Mouse (Mus musculus): ENCODE results near the gene Olfr1212. TPM values are rescaled to one million over a fixed set of nuclear protein-coding genes. Genes with fewer than 3 reads are reported as not detected.

The Olfr1212 gene
- not detected in 2 replicates for polyA plus RNA-seq (2015; fragmentation: Nextera tagmentation; extraction: Ambion mirVana)

DNA sequence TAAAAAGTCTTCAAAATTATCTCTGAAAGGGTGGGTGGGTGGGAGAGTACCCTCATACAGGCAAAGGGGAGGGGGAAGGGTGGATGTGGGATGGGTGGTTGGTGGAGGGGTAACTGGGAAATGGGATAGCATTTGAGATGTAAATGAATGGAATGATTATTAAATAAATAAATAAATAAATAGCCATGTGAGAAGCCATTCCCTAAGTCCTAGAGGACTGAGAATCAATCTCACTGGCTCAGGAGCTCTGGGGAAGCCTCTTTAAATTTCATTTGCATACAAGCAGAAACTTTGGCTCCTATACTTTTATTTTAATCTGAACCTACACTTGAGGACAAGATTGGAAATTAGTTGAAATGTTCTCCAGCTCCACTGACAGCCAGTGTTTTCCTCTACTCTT lies at the start of gene Olfr1212:
Olfr1212 (plus strand) TSS at position 301 of the 400 bp plus-strand sequence.
- H3K9ac ChIP-seq: no peak within 1 kb of the TSS
- no peaks in the 10 kb centered on the region for H3K36me3 ChIP-seq
- no peaks in the 10 kb centered on the region for H3K9me3 ChIP-seq
- no peak within 1 kb of the TSS for H3K4me2 ChIP-seq
- no peak within 1 kb of the TSS for H3K27ac ChIP-seq
- no peak within 1 kb of the TSS for H3K4me3 ChIP-seq (replicated peaks)
- no peak for ATAC-seq (ENCODE audit: insufficient read depth, low FRiP score, low read depth)
- no peaks in the 10 kb centered on the region for H3K4me1 ChIP-seq
- H3K27me3 ChIP-seq (replicated peaks): no peaks in the 10 kb centered on the region

DNA sequence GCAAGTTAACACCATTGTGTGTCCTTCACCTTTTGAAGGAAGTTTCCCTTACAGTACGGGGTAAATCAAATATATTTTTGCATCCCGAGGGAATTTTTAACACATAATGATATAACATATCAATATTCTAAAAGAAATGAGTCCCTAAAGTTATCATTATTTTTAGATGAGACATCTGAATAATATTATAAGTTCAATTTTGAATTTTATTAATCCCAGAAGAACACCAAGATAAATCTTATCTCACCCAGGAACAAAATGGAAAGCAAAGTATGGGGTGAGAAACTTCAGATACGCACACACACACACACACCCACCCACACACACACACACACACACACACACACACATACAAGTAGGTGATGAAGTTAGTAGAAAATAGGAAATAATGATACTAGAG lies 38.7 kb upstream of the Olfr1212 start, which contains the start of gene Olfr1209:
Olfr1209 (minus strand) TSS at position 101 of the 400 bp plus-strand sequence.
- no peak within 1 kb of the TSS for H3K4me3 ChIP-seq (replicated peaks)
- H3K27me3 ChIP-seq (replicated peaks): no peaks in the 10 kb centered on the region
- H3K9ac ChIP-seq: no peak within 1 kb of the TSS
- ATAC-seq (ENCODE audit: insufficient read depth, low FRiP score, low read depth): no peak
- no peaks in the 10 kb centered on the region for H3K4me1 ChIP-seq
- H3K27ac ChIP-seq: no peak within 1 kb of the TSS
- H3K36me3 ChIP-seq: no peaks in the 10 kb centered on the region
- 83% methylated on average over 3 of the region's 3 CpGs for WGBS
- H3K4me2 ChIP-seq: no peak within 1 kb of the TSS
- no peaks in the 10 kb centered on the region for H3K9me3 ChIP-seq

DNA sequence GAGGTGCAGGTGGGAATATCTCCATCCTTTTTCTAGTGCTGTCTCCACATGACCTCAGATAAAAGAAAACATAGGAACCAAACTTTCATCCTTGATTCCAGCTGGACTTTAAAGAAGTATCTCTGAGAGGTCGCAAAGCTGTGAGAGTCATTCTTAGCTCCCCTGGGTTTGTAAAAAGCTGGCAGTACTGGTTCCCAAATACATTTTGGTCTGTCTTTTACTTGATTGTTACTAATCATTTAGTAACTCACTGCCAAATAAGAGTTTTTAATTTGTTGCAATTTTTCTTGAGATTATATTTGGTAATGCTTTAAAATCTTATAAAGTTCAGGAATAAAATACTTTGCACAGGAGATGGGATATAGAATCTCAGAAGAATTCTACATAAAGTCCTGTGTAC lies 15.8 kb upstream of the Olfr1212 start, which contains the start of gene Olfr1211:
Olfr1211 (minus strand) TSS at position 101 of the 400 bp plus-strand sequence.
- Histone ChIP-seq H3K27ac (no peak within 1 kb of the TSS), H3K4me2 (no peak within 1 kb of the TSS), H3K9me3 (no peaks in the 10 kb centered on the region), H3K36me3 (no peaks in the 10 kb centered on the region), H3K9ac (no peak within 1 kb of the TSS), H3K27me3 (replicated peaks) (no peaks in the 10 kb centered on the region), H3K4me3 (replicated peaks) (no peak within 1 kb of the TSS), H3K4me1 (no peaks in the 10 kb centered on the region)
- WGBS: 77% methylated on average over 1 of the region's 1 CpGs
- no peak for ATAC-seq (ENCODE audit: insufficient read depth, low FRiP score, low read depth)

DNA sequence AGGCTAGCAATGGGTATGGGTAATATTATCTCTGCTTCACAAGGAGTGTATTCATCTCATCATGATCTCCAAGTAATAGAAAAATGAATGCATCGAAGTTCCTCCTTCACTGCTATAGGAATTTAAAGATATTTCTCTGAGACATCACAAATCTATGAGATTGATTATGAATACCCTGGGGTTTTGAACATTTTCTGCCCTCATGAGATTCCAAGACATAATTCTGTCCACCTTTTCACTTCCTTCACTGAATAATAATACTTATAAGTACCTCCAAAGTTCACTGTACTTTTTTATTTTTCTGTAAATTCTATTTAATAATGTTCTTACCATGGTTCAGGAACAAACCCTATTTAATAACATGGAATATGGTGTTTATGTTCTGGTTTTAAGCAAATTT lies 26.4 kb downstream of the Olfr1212 start, which contains the start of gene Gm13762:
Gm13762 (minus strand) TSS at position 101 of the 400 bp plus-strand sequence.
- 74% methylated on average over 1 of the region's 1 CpGs for WGBS
- Histone ChIP-seq H3K36me3 (no peaks in the 10 kb centered on the region), H3K4me3 (replicated peaks) (no peak within 1 kb of the TSS), H3K27me3 (replicated peaks) (no peaks in the 10 kb centered on the region), H3K9ac (no peak within 1 kb of the TSS), H3K9me3 (no peaks in the 10 kb centered on the region), H3K4me2 (no peak within 1 kb of the TSS), H3K4me1 (no peaks in the 10 kb centered on the region), H3K27ac (no peak within 1 kb of the TSS)
- no peak for ATAC-seq (ENCODE audit: insufficient read depth, low FRiP score, low read depth)

DNA sequence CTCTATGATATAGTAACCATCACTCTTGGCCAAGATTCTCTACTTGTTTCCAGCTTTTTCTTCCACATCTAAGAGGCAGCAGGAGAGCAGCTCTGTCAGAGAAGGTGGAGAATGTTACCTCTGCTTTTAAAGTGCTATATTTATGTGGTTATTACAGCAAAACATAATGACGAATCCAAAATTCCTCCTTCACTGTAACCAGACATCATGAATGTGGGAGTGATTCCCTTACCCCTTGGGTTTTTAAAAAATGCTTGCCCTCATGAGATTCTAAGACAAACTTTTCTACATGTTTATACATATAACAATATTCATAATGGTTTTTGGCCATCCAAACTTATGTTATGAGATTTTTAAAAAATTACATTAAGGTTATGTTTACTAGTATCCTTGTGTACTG lies 38.8 kb downstream of the Olfr1212 start, which contains the start of gene Olfr1214:
Olfr1214 (minus strand) TSS at position 101 of the 400 bp plus-strand sequence.
- 65% methylated on average over 1 of the region's 1 CpGs for WGBS
- no peak for ATAC-seq (ENCODE audit: insufficient read depth, low FRiP score, low read depth)
- no peaks in the 10 kb centered on the region for H3K36me3 ChIP-seq
- H3K27ac ChIP-seq: no peak within 1 kb of the TSS
- H3K27me3 ChIP-seq (replicated peaks): no peaks in the 10 kb centered on the region
- H3K4me2 ChIP-seq: no peak within 1 kb of the TSS
- H3K4me1 ChIP-seq: no peaks in the 10 kb centered on the region
- no peak within 1 kb of the TSS for H3K4me3 ChIP-seq (replicated peaks)
- no peaks in the 10 kb centered on the region for H3K9me3 ChIP-seq
- no peak within 1 kb of the TSS for H3K9ac ChIP-seq

DNA sequence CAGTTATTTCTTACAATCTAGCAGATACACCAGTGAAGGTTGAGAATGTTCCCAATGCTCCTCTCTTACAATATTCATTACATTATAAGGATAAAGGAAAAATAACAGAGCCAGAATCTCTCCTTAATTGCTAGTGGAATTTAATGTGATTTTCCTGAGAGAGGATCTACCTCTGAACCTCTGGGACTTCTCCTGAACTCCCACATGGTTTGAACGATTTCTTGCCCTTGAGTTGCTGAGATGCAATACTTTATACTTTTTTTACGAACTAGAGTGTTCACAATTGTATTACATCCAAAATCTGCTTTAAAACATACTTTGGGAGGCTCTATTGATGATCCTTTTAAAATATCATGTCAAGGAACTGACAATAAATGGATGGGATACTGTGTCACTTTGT lies 53.1 kb downstream of the Olfr1212 start, which contains the start of gene Olfr1215:
Olfr1215 (minus strand) TSS at position 101 of the 400 bp plus-strand sequence.
- 69% methylated on average over 2 of the region's 2 CpGs for WGBS

More for the DNA sequence above, 53.1 kb downstream of the Olfr1212 start, which contains the start of gene Olfr1215:
- Histone ChIP-seq H3K9me3 (no peaks in the 10 kb centered on the region), H3K4me2 (no peak within 1 kb of the TSS), H3K27ac (no peak within 1 kb of the TSS), H3K4me1 (no peaks in the 10 kb centered on the region), H3K4me3 (replicated peaks) (no peak within 1 kb of the TSS), H3K36me3 (no peaks in the 10 kb centered on the region), H3K9ac (no peak within 1 kb of the TSS), H3K27me3 (replicated peaks) (no peaks in the 10 kb centered on the region)
- no peak for ATAC-seq (ENCODE audit: insufficient read depth, low FRiP score, low read depth)

Other genes with a start within 250 kb of the Olfr1212 start
- gene Olfr1196, start 249.4 kb upstream of the Olfr1212 start, polyA plus RNA-seq (2015; fragmentation: Nextera tagmentation; extraction: Ambion mirVana): not detected in 2 replicates
- gene Olfr1197, start 221.6 kb upstream of the Olfr1212 start, polyA plus RNA-seq (2015; fragmentation: Nextera tagmentation; extraction: Ambion mirVana): not detected in 2 replicates
- gene Olfr1198, start 202.6 kb upstream of the Olfr1212 start, polyA plus RNA-seq (2015; fragmentation: Nextera tagmentation; extraction: Ambion mirVana): not detected in 2 replicates
- gene Olfr1199, start 193.5 kb upstream of the Olfr1212 start, polyA plus RNA-seq (2015; fragmentation: Nextera tagmentation; extraction: Ambion mirVana): not detected in 2 replicates
- not detected in 2 replicates for gene Olfr1200, start 183.5 kb upstream of the Olfr1212 start, polyA plus RNA-seq (2015; fragmentation: Nextera tagmentation; extraction: Ambion mirVana)
- gene Olfr1201, start 160.9 kb upstream of the Olfr1212 start, polyA plus RNA-seq (2015; fragmentation: Nextera tagmentation; extraction: Ambion mirVana): not detected in 2 replicates
- not detected in 2 replicates for gene Olfr1202, start 139.5 kb upstream of the Olfr1212 start, polyA plus RNA-seq (2015; fragmentation: Nextera tagmentation; extraction: Ambion mirVana)
- gene Olfr1205, start 124.2 kb upstream of the Olfr1212 start, polyA plus RNA-seq (2015; fragmentation: Nextera tagmentation; extraction: Ambion mirVana): not detected in 2 replicates
- gene Olfr1204, start 104.7 kb upstream of the Olfr1212 start, polyA plus RNA-seq (2015; fragmentation: Nextera tagmentation; extraction: Ambion mirVana): not detected in 2 replicates
- not detected in 2 replicates for gene Olfr1206, start 90.7 kb upstream of the Olfr1212 start, polyA plus RNA-seq (2015; fragmentation: Nextera tagmentation; extraction: Ambion mirVana)
- not detected in 2 replicates for gene Olfr1208, start 51.7 kb upstream of the Olfr1212 start, polyA plus RNA-seq (2015; fragmentation: Nextera tagmentation; extraction: Ambion mirVana)
- gene Olfr1209, start 38.8 kb upstream of the Olfr1212 start, polyA plus RNA-seq (2015; fragmentation: Nextera tagmentation; extraction: Ambion mirVana): not detected in 2 replicates
- not detected in 2 replicates for gene Olfr1211, start 15.9 kb upstream of the Olfr1212 start, polyA plus RNA-seq (2015; fragmentation: Nextera tagmentation; extraction: Ambion mirVana)
- not detected in 2 replicates for gene Gm13762, start 26.3 kb downstream of the Olfr1212 start, polyA plus RNA-seq (2015; fragmentation: Nextera tagmentation; extraction: Ambion mirVana)
- not detected in 2 replicates for gene Olfr1214, start 38.7 kb downstream of the Olfr1212 start, polyA plus RNA-seq (2015; fragmentation: Nextera tagmentation; extraction: Ambion mirVana)
- not detected in 2 replicates for gene Olfr1215, start 53.0 kb downstream of the Olfr1212 start, polyA plus RNA-seq (2015; fragmentation: Nextera tagmentation; extraction: Ambion mirVana)
- gene Olfr1216, start 64.4 kb downstream of the Olfr1212 start, polyA plus RNA-seq (2015; fragmentation: Nextera tagmentation; extraction: Ambion mirVana): not detected in 2 replicates
- not detected in 2 replicates for gene Olfr1217, start 78.1 kb downstream of the Olfr1212 start, polyA plus RNA-seq (2015; fragmentation: Nextera tagmentation; extraction: Ambion mirVana)
- not detected in 2 replicates for gene Olfr1218, start 107.2 kb downstream of the Olfr1212 start, polyA plus RNA-seq (2015; fragmentation: Nextera tagmentation; extraction: Ambion mirVana)
- gene Olfr1219, start 129.5 kb downstream of the Olfr1212 start, polyA plus RNA-seq (2015; fragmentation: Nextera tagmentation; extraction: Ambion mirVana): not detected in 2 replicates
- gene Olfr1220, start 152.9 kb downstream of the Olfr1212 start, polyA plus RNA-seq (2015; fragmentation: Nextera tagmentation; extraction: Ambion mirVana): not detected in 2 replicates
- not detected in 2 replicates for gene Olfr1221, start 163.3 kb downstream of the Olfr1212 start, polyA plus RNA-seq (2015; fragmentation: Nextera tagmentation; extraction: Ambion mirVana)
- gene Olfr1222, start 179.1 kb downstream of the Olfr1212 start, polyA plus RNA-seq (2015; fragmentation: Nextera tagmentation; extraction: Ambion mirVana): not detected in 2 replicates
- gene Olfr1223, start 197.6 kb downstream of the Olfr1212 start, polyA plus RNA-seq (2015; fragmentation: Nextera tagmentation; extraction: Ambion mirVana): not detected in 2 replicates
- not detected in 2 replicates for gene Olfr1224-ps1, start 210.1 kb downstream of the Olfr1212 start, polyA plus RNA-seq (2015; fragmentation: Nextera tagmentation; extraction: Ambion mirVana)
- not detected in 2 replicates for gene Olfr1225, start 220.7 kb downstream of the Olfr1212 start, polyA plus RNA-seq (2015; fragmentation: Nextera tagmentation; extraction: Ambion mirVana)
- gene Olfr1226, start 246.1 kb downstream of the Olfr1212 start, polyA plus RNA-seq (2015; fragmentation: Nextera tagmentation; extraction: Ambion mirVana): not detected in 2 replicates

Data from stomach, embryonic 15.5 days (tissue).